Mouse (Mus musculus): ENCODE data around the gene Slc25a44. TPM values are rescaled to one million over a fixed set of nuclear protein-coding genes. Genes with fewer than 3 reads are reported as not detected.
"Not testable (repeated sequence)": the region's sequence is repeated elsewhere in the genome, so short reads cannot be mapped to it uniquely, and the experiment has no call there.

Gene Slc25a44
- polyA plus RNA-seq, 1 experiment from 2014 or later: 40.3 TPM

DNA sequence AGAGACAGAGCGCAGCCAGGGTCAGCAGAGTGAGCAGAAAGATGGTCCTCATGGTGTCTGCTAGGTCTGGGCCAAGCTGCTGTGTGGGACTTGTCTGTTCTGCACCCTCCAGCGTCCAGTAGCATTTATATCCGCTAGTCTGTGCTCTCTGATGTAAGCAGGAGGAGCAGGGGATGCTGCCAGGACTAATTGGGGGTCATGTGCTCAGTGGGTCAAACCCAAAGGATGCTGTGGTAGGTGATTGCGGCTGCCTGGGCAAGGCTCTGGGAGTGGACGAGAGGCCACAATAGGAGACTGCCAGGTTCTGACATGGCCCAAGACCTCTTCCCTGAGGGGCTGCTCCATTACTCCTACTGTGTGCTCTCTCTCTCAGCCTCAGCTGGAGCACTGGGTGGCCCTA is 40.6 kb downstream of the Slc25a44 start, which contains the start of gene Bglap:
Gene Bglap (minus strand): TSS at position 101 of the 400 bp plus-strand sequence.
- no peak within 1 kb of the TSS for H3K27ac ChIP-seq (ENCODE audit: low read depth, low read length)
- no peaks in the 10 kb centered on the region for H3K4me1 ChIP-seq (ENCODE audit: control insufficient read depth, insufficient read depth, low read depth, low read length)
- no peak for ATAC-seq
- H3K9ac ChIP-seq (ENCODE audit: low read depth, low read length): no peak within 1 kb of the TSS
- no peaks in the 10 kb centered on the region for H3K36me3 ChIP-seq (ENCODE audit: control insufficient read depth, insufficient read depth, low read length)
- H3K27me3 ChIP-seq (replicated peaks; ENCODE audit: control insufficient read depth, insufficient read depth, low read length): no peaks in the 10 kb centered on the region
- no peak within 1 kb of the TSS for H3K4me2 ChIP-seq (ENCODE audit: low read length)
- no peak within 1 kb of the TSS for H3K4me3 ChIP-seq (ENCODE audit: low read length)
- 86% methylated on average over 5 of the region's 5 CpGs for WGBS
- H3K9me3 ChIP-seq (ENCODE audit: control insufficient read depth, low read length): no peaks in the 10 kb centered on the region

DNA sequence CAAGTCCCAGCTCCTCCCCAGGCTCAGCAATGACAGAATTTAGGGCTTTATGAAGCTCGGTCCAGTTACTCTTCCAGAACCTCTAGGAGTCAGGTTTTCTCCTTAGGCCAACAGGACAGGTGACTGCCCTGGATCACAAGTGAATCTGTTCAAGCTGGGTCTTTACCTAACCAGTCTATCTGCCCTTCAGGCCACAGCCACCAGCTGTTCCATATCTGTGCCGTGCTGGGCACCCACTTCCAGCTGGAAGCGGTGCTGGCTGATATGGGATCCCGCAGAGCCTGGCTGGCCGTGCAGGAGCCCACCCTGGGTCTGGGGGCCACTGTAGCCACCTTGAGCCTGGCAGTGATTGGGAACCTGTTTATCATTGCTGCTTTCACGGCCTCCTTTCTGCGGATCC is 42.6 kb downstream of the Slc25a44 start:
- 24% methylated on average over 1 of the region's 7 CpGs for WGBS
- H3K36me3 ChIP-seq (ENCODE audit: control insufficient read depth, insufficient read depth, low read length); H3K9me3 ChIP-seq (ENCODE audit: control insufficient read depth, low read length); H3K27ac ChIP-seq (ENCODE audit: low read depth, low read length); H3K4me2 ChIP-seq (ENCODE audit: low read length); H3K4me1 ChIP-seq (ENCODE audit: control insufficient read depth, insufficient read depth, low read depth, low read length); H3K9ac ChIP-seq (ENCODE audit: low read depth, low read length); H3K27me3 ChIP-seq (replicated peaks; ENCODE audit: control insufficient read depth, insufficient read depth, low read length); H3K4me3 ChIP-seq (ENCODE audit: low read length): not testable (repeated sequence)
- ATAC-seq: peak; percentile 27; the same call in 1 of the 2 replicates

DNA sequence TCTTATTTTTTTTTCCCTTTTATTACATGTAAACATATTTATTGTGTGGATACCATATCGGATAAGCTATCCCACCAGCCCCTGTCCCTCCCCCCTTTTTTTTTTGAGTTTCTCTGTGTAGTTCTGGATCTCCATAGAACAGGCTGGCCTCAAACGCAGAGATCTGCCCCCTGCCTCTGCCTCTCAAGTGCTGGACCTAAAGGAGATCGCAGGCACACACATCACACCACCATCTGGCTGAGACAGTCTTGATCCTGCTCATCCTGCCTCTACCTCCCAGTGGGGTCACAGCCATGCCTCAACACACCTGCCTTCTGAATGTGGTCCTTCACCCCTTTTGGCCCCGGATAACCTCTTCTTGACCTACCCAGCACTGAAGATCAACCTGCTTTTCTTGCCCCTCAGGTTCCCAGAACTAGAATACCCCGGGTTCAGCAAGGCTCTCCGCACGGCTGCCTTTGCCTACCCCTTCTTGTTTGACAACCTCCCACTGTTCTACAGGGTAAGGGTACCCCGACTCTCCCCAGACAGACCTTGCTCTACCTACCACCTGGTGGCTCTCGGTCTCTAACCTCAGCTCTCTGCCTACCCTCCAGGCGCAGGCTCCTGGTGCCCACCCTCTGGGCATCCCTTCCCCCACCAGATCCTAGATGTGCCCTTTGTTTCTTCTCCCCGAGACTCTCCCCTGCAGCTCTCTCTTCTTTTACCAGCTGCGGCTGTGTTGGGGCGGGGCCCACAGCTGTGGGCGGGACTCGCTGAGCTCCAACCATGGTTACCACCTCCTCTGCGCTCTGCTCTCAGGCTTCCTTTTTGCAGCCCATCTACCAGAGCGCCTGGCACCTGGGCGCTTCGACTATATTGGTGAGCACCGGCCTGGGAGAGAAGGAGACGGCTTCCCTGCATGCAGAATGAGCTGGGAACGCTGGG is 43.3 kb downstream of the Slc25a44 start:
- H3K36me3 ChIP-seq (ENCODE audit: control insufficient read depth, insufficient read depth, low read length); H3K4me1 ChIP-seq (ENCODE audit: control insufficient read depth, insufficient read depth, low read depth, low read length); H3K27me3 ChIP-seq (replicated peaks; ENCODE audit: control insufficient read depth, insufficient read depth, low read length); H3K9me3 ChIP-seq (ENCODE audit: control insufficient read depth, low read length): not testable (repeated sequence)
- H3K9ac ChIP-seq (ENCODE audit: low read depth, low read length): peak overlapping the region; percentile 55
- 6% methylated on average over 17 of the region's 22 CpGs for WGBS
- peak overlapping the region; percentile 50 for H3K4me2 ChIP-seq (ENCODE audit: low read length)
- 0 out of 2 replicates have a peak overlapping the region, but pooled peaks have one; percentile 29 for H3K27ac ChIP-seq (ENCODE audit: low read depth, low read length)
- peak; percentile 89 for ATAC-seq
- H3K4me3 ChIP-seq (ENCODE audit: low read length): peak overlapping the region; percentile 17; the same call in 1 of the 2 replicates

DNA sequence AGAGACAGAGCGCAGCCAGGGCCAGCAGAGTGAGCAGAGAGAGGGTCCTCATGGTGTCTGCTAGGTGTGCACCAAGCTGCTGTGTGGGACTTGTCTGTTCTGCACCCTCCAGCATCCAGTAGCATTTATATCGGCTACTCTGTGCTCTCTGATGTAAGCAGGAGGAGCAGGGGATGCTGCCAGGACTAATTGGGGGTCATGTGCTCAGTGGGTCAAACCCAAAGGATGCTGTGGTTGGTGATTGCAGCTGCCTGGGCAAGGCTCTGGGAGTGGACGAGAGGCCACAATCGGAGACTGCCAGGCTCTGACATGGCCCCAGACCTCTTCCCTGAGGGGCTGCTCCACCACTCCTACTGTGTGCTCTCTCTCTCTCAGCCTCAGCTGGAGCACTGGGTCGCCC is 46.3 kb downstream of the Slc25a44 start, which contains the start of gene Bglap2:
Gene Bglap2 (minus strand): TSS at position 101 of the 400 bp plus-strand sequence.
- 73% methylated on average over 4 of the region's 5 CpGs for WGBS
- not testable (repeated sequence) for H3K36me3 ChIP-seq (ENCODE audit: control insufficient read depth, insufficient read depth, low read length); H3K27me3 ChIP-seq (replicated peaks; ENCODE audit: control insufficient read depth, insufficient read depth, low read length); H3K4me1 ChIP-seq (ENCODE audit: control insufficient read depth, insufficient read depth, low read depth, low read length); ATAC-seq; H3K9me3 ChIP-seq (ENCODE audit: control insufficient read depth, low read length); H3K4me2 ChIP-seq (ENCODE audit: low read length); H3K4me3 ChIP-seq (ENCODE audit: low read length); H3K27ac ChIP-seq (ENCODE audit: low read depth, low read length); H3K9ac ChIP-seq (ENCODE audit: low read depth, low read length)

DNA sequence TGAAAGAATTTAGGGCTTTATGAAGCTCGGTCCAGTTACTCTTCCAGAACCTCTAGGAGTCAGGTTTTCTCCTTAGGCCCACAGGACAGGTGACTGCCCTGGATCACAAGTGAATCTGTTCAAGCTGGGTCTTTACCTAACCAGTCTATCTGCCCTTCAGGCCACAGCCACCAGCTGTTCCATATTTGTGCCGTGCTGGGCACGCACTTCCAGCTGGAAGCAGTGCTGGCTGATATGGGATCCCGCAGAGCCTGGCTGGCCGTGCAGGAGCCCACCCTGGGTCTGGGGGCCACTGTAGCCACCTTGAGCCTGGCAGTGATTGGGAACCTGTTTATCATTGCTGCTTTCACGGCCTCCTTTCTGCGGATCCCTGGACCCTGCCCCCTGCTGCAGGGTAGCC is 48.3 kb downstream of the Slc25a44 start:
- not testable (repeated sequence) for H3K4me2 ChIP-seq (ENCODE audit: low read length); H3K27ac ChIP-seq (ENCODE audit: low read depth, low read length); H3K27me3 ChIP-seq (replicated peaks; ENCODE audit: control insufficient read depth, insufficient read depth, low read length); H3K4me3 ChIP-seq (ENCODE audit: low read length); H3K4me1 ChIP-seq (ENCODE audit: control insufficient read depth, insufficient read depth, low read depth, low read length); H3K9me3 ChIP-seq (ENCODE audit: control insufficient read depth, low read length); H3K9ac ChIP-seq (ENCODE audit: low read depth, low read length); H3K36me3 ChIP-seq (ENCODE audit: control insufficient read depth, insufficient read depth, low read length)
- 20% methylated on average over 6 of the region's 7 CpGs for WGBS
- ATAC-seq: peak; percentile 48

DNA sequence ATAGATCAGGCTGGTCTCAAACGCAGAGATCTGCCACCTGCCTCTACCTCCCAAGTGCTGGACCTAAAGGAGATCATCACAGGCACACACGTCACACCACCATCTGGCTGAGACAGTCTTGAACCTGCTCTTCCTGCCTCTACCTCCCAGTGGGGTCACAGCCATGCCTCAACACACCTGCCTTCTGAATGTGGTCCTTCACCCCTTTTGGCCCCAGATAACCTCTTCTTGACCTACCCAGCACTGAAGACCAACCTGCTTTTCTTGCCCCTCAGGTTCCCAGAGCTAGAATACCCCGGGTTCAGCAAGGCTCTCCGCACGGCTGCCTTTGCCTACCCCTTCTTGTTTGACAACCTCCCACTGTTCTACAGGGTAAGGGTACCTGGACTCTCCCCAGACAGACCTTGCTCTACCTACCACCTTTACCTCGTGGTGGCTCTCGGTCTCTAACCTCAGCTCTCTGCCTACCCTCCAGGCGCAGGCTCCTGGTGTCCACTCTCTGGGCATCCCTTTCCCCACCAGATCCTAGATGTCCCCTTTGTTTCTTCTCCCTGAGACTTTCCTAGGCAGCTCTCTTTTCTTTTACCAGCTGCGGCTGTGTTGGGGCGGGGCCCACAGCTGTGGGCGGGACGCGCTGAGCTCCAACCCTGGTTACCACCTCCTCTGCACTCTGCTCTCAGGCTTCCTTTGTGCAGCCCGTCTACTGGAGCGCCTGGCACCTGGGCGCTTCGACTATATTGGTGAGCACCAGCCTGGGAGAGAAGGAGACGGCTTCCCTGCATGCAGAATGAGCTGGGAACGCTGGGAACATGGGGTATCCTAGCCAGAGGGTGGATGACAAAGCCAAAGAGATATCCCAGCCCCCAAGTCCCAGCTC is 49.0 kb downstream of the Slc25a44 start:
- H3K36me3 ChIP-seq (ENCODE audit: control insufficient read depth, insufficient read depth, low read length); H3K27ac ChIP-seq (ENCODE audit: low read depth, low read length); H3K4me3 ChIP-seq (ENCODE audit: low read length); H3K27me3 ChIP-seq (replicated peaks; ENCODE audit: control insufficient read depth, insufficient read depth, low read length); H3K9ac ChIP-seq (ENCODE audit: low read depth, low read length); H3K4me1 ChIP-seq (ENCODE audit: control insufficient read depth, insufficient read depth, low read depth, low read length); H3K9me3 ChIP-seq (ENCODE audit: control insufficient read depth, low read length): not testable (repeated sequence)
- WGBS: 13% methylated on average over 16 of the region's 19 CpGs
- ATAC-seq: peak; percentile 90
- peak overlapping the region; percentile 32 for H3K4me2 ChIP-seq (ENCODE audit: low read length)

DNA sequence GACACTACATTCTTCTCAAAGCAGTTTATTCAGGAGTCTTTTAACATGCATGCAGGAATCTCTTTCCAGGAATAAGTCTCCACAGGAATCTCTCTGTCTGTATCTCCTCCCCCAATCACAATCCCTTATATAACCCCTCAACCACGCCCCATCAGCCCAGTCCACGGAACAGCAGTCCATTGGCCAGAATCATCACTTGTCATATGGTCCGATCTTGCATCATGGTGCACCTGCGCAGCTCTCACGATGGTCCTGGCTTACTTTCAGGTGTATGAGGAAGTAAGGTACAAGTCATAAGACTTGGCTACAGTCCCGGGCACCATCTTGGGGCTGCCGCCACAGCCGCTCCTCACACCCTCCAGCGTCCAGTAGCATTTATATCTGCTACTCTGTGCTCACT is 52.3 kb downstream of the Slc25a44 start, which contains the start of gene Bglap3:
Gene Bglap3 (minus strand): TSS at position 101 of the 400 bp plus-strand sequence.
- not testable (repeated sequence) for H3K9ac ChIP-seq (ENCODE audit: low read depth, low read length); H3K36me3 ChIP-seq (ENCODE audit: control insufficient read depth, insufficient read depth, low read length); ATAC-seq; H3K4me1 ChIP-seq (ENCODE audit: control insufficient read depth, insufficient read depth, low read depth, low read length); H3K27me3 ChIP-seq (replicated peaks; ENCODE audit: control insufficient read depth, insufficient read depth, low read length); H3K4me3 ChIP-seq (ENCODE audit: low read length); H3K9me3 ChIP-seq (ENCODE audit: control insufficient read depth, low read length); H3K27ac ChIP-seq (ENCODE audit: low read depth, low read length); H3K4me2 ChIP-seq (ENCODE audit: low read length)
- WGBS: 95% methylated on average over 9 of the region's 9 CpGs

DNA sequence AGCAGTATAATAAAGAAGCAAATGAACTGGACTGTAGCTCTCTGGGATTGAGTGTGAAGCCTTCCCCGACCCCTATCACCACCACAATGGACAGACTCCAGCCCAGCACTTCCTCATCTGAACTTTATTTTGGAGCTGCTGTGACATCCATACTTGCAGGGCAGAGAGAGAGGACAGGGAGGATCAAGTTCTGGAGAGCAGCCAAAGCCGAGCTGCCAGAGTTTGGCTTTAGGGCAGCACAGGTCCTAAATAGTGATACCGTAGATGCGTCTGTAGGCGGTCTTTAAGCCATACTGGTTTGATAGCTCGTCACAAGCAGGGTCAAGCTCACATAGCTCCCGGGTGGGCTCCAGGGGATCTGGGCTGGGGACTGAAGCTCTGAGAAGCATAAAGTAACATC is 56.4 kb downstream of the Slc25a44 start:
- H3K4me3 ChIP-seq (ENCODE audit: low read length); H3K4me1 ChIP-seq (ENCODE audit: control insufficient read depth, insufficient read depth, low read depth, low read length); H3K27me3 ChIP-seq (replicated peaks; ENCODE audit: control insufficient read depth, insufficient read depth, low read length); ATAC-seq; H3K9me3 ChIP-seq (ENCODE audit: control insufficient read depth, low read length); H3K27ac ChIP-seq (ENCODE audit: low read depth, low read length); H3K9ac ChIP-seq (ENCODE audit: low read depth, low read length); H3K36me3 ChIP-seq (ENCODE audit: control insufficient read depth, insufficient read depth, low read length); H3K4me2 ChIP-seq (ENCODE audit: low read length): not testable (repeated sequence)
- 88% methylated on average over 7 of the region's 7 CpGs for WGBS

DNA sequence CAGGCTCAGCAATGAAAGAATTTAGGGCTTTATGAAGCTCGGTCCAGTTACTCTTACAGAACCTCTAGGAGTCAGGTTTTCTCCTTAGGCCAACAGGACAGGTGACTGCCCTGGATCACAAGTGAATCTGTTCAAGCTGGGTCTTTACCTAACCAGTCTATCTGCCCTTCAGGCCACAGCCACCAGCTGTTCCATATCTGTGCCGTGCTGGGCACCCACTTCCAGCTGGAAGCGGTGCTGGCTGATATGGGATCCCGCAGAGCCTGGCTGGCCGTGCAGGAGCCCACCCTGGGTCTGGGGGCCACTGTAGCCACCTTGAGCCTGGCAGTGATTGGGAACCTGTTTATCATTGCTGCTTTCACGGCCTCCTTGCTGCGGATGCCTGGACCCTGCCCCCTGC is 57.4 kb downstream of the Slc25a44 start:
- H3K9me3 ChIP-seq (ENCODE audit: control insufficient read depth, low read length); H3K27ac ChIP-seq (ENCODE audit: low read depth, low read length); H3K4me1 ChIP-seq (ENCODE audit: control insufficient read depth, insufficient read depth, low read depth, low read length); H3K27me3 ChIP-seq (replicated peaks; ENCODE audit: control insufficient read depth, insufficient read depth, low read length); H3K4me3 ChIP-seq (ENCODE audit: low read length); H3K9ac ChIP-seq (ENCODE audit: low read depth, low read length); H3K4me2 ChIP-seq (ENCODE audit: low read length); H3K36me3 ChIP-seq (ENCODE audit: control insufficient read depth, insufficient read depth, low read length): not testable (repeated sequence)
- WGBS: 47% methylated on average over 3 of the region's 7 CpGs
- peak; percentile 24; the same call in 1 of the 2 replicates for ATAC-seq
